Mouse (Mus musculus): ENCODE data around the gene Hba-x.

- TF ChIP-seq CTCF (IDR thresholded peaks at IDR 0.05; ENCODE audit: low read depth) (no peak), EP300 (optimal IDR thresholded peaks at IDR 0.05) (no peak)
Measured at GRCm38 (mm10) chr11:32309928-32310327, 33.7 kb downstream of the Hba-x start.
